Mouse (Mus musculus) neural tube, postnatal 0 days (tissue): ENCODE data around the gene Csf1. TPM values are rescaled to one million over a fixed set of nuclear protein-coding genes. Genes with fewer than 3 reads are reported as not detected.

Experiments used
- polyA plus RNA-seq: library from polyadenylated mRNA; unstranded; fragments of >200 nt; fragmentation: Nextera tagmentation; extraction: Ambion mirVana; gene quantifications from 2 replicates; pipeline ENCODE4 v1.2.1, GENCODE M21; 2015

Csf1 gene
- 11.9 and 14.0 TPM in 2 replicates for polyA plus RNA-seq

DNA sequence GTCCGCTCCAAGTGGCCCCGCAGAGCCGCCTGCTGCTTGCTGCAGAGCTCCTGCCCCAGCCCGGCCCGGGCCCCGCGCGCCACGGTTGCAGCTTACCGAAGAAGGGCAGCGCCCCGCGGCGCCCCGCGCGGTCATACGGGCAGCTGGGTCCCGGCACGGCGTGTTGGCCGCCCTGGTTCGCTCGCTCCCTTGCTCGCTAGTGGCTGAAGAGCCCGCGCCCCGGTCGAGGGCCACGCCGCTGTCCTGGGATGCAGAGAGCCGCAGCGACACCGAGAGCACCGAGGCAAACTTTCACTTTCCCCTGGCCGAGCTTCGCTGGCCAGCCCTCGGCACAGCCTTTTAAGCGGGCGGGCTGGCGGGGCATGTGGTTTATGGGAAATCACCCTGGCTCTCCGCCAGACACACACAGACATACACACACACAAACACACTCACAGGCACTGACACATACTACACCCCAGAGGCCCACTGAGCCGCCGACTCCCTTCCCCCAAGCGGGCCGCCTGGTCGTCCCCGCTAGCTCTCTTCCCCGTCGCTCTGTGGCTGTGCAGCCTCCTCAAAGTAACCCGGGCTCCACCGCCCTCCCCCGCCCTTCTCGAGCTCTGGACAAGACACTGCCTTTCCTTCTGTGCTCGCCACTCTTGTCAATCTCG, at the start of gene Csf1:
Gene Csf1 (minus strand): TSS at position 541 of the 653 bp plus-strand sequence.

DNA sequence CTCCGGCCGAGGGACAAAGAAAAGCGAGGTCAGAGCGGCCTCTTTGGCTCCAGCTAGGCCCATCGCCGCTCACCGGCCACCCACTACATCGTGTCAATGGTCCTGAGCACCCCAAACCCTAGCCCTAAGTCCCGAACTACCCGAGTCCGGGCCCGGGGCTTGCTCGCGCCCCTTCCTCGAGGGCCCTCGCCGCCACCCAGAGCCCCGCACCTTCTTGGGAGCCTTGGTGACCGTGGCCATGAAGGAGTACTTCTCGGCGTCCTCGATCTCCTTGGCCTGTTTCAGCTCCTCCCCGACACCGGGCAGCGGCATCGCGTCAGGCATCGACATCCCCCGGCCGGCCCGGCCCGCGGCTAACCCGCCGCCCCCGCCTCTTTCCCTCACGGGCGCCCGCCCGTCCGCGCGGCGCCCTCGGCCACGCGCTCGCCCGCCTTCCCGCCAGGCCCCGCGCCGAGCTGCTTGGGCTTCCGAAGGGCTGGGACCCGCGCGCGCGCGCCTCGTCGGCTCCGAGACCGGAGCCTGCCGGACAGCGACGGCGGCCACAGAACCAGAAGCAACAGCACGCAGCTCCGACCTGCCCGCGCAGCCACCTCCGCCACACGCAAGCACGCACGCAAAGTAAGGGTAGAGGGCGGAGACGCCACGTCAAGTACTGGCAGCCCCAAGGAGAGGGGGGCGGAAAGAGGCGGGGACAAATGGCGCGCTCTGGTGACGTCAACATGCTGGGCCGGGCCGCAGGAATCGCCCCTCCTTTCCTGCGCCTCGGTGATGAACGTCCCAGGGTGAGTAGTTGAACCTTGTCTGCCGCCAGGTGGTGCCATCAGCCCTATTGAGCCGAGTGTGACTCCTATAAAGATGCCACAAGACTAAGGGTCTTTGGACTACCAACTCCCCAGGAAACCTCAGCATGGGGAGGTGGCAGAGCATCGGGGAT, 64.1 kb downstream of the Csf1 start, which contains the start of gene Ahcyl1:
Gene Ahcyl1 (minus strand): TSS at position 613 of the 934 bp plus-strand sequence.

Other genes with a start within 250 kb of the Csf1 start
- gene Slc6a17, start 242.5 kb downstream of the Csf1 start, polyA plus RNA-seq, result 18.3 and 21.4 TPM in 2 replicates
- gene Ubl4b, start 205.4 kb downstream of the Csf1 start, polyA plus RNA-seq, result not detected in 2 replicates
- gene Alx3, start 165.4 kb downstream of the Csf1 start, polyA plus RNA-seq, result not detected in 2 replicates
- not detected in 2 replicates for gene Gm10961, start 129.1 kb downstream of the Csf1 start, polyA plus RNA-seq
- gene Strip1, start 128.8 kb downstream of the Csf1 start, polyA plus RNA-seq, result 93.6 and 101 TPM in 2 replicates
- 153 and 158 TPM in 2 replicates for gene Ahcyl1, start 63.9 kb downstream of the Csf1 start, polyA plus RNA-seq
- not detected in 2 replicates for gene Eps8l3, start 116.8 kb upstream of the Csf1 start, polyA plus RNA-seq
- 376 and 412 TPM in 2 replicates for gene Gstm5, start 135.4 kb upstream of the Csf1 start, polyA plus RNA-seq
- gene Gstm7, start 171.3 kb upstream of the Csf1 start, polyA plus RNA-seq, result 35.9 and 41.4 TPM in 2 replicates
- gene Gstm6, start 183.3 kb upstream of the Csf1 start, polyA plus RNA-seq, result 13.3 and 16.4 TPM in 2 replicates
- not detected in 2 replicates for gene Gstm3, start 208.8 kb upstream of the Csf1 start, polyA plus RNA-seq
- gene Gstm2, start 226.0 kb upstream of the Csf1 start, polyA plus RNA-seq, result 12.0 and 19.7 TPM in 2 replicates